Comparison of ENCODE assay signal across 15 mouse cellular contexts in genomic region chr17:4396119-4396518, GRCm38 (mm10).
"Had no signal": no experiment of that assay in that cellular context is flagged by ENCODE, and none has a peak within 500 bp of the region (broad histone marks: within the 10 kb centered on the region; RNA-seq: fewer than 3 reads in every experiment).

No protein-coding gene starts in this region.

- H3K27ac ChIP-seq: intestine, embryonic 15.5 days; kidney, embryonic 15.5 days; limb, embryonic 15.5 days; midbrain, embryonic 10.5 days; neural tube, embryonic 15.5 days had no signal

- H3K4me1 ChIP-seq: intestine, embryonic 15.5 days; kidney, embryonic 15.5 days; limb, embryonic 15.5 days; midbrain, embryonic 10.5 days; neural tube, embryonic 15.5 days had no signal

- H3K4me2 ChIP-seq: intestine, embryonic 15.5 days; kidney, embryonic 15.5 days; limb, embryonic 15.5 days; neural tube, embryonic 15.5 days had no signal

- ATAC-seq: intestine, embryonic 15.5 days had no signal

- H3K4me3 ChIP-seq: intestine, embryonic 15.5 days; kidney, embryonic 15.5 days; limb, embryonic 15.5 days; midbrain, embryonic 10.5 days; myocyte; neural tube, embryonic 15.5 days had no signal

- H3K36me3 ChIP-seq: intestine, embryonic 15.5 days; kidney, embryonic 15.5 days; limb, embryonic 15.5 days; midbrain, embryonic 10.5 days; neural tube, embryonic 15.5 days had no signal

- H3K9ac ChIP-seq: intestine, embryonic 15.5 days; kidney, embryonic 15.5 days; limb, embryonic 15.5 days; neural tube, embryonic 15.5 days had no signal

- DNase-seq: kidney, adult 18-20 months; kidney, postnatal 25 days; layer of hippocampus, adult 9-11 months; layer of hippocampus, postnatal 36 days; lung, adult 18-20 months; midbrain, embryonic 14.5 days; right cerebral cortex, adult 18-20 months; right cerebral cortex, postnatal 25 days; thymus, postnatal 4 days had no signal

- H3K27me3 ChIP-seq: intestine, embryonic 15.5 days; kidney, embryonic 15.5 days; limb, embryonic 15.5 days; neural tube, embryonic 15.5 days had no signal

- H3K9me3 ChIP-seq: intestine, embryonic 15.5 days; kidney, embryonic 15.5 days; limb, embryonic 15.5 days; neural tube, embryonic 15.5 days had no signal
